Mouse (Mus musculus) ZHBTc4 (cell line): ENCODE results near the gene Tat.

Source experiments
- DNase-seq: peaks from one replicate; pipeline ENCODE4 v3.0.0-alpha.2; 2011; ENCODE audit warnings: low read depth, low spot score

Gene Tat

GRCm38 (mm10) chr8:109990224-109990623, at the start of gene Tat:
Gene Tat, plus strand, starts transcription at chr8:109990437.
- DNase-seq: no peak

GRCm38 (mm10) chr8:109941606-109942360, 48.5 kb upstream of the Tat start:
- DNase-seq: no peak

- peak; percentile 25 for DNase-seq
Measured at GRCm38 (mm10) chr8:109945153-109945632, 45.0 kb upstream of the Tat start.

- no peak for DNase-seq
Measured at GRCm38 (mm10) chr8:109945694-109946093, 44.5 kb upstream of the Tat start.

GRCm38 (mm10) chr8:109946272-109946671, 44.0 kb upstream of the Tat start:
- no peak for DNase-seq

- peak; percentile 71 for DNase-seq
Measured at GRCm38 (mm10) chr8:109947447-109948284, 42.6 kb upstream of the Tat start.

- DNase-seq: no peak
Measured at GRCm38 (mm10) chr8:109948285-109948564, 42.0 kb upstream of the Tat start.

- no peak for DNase-seq
Measured at GRCm38 (mm10) chr8:109952171-109952570, 38.1 kb upstream of the Tat start.

- DNase-seq: peak; percentile 26
Measured at GRCm38 (mm10) chr8:109954486-109954948, 35.7 kb upstream of the Tat start.

- peak; percentile 88 for DNase-seq
Measured at GRCm38 (mm10) chr8:109957167-109958028, 32.8 kb upstream of the Tat start.

- no peak for DNase-seq
Measured at GRCm38 (mm10) chr8:109958036-109958655, 32.1 kb upstream of the Tat start.

- DNase-seq: no peak
Measured at GRCm38 (mm10) chr8:109959112-109959511, 31.1 kb upstream of the Tat start.

- peak; percentile 88 for DNase-seq
Measured at GRCm38 (mm10) chr8:109961693-109962367, 28.4 kb upstream of the Tat start, which contains the start of gene Marveld3. Gene Marveld3, minus strand, starts transcription at chr8:109962203.

- no peak for DNase-seq
Measured at GRCm38 (mm10) chr8:109962896-109963295, 27.3 kb upstream of the Tat start.

- no peak for DNase-seq
Measured at GRCm38 (mm10) chr8:109963421-109963820, 26.8 kb upstream of the Tat start.

GRCm38 (mm10) chr8:109964106-109964505, 26.1 kb upstream of the Tat start:
- DNase-seq: no peak

GRCm38 (mm10) chr8:109968837-109969236, 21.4 kb upstream of the Tat start:
- DNase-seq: no peak

GRCm38 (mm10) chr8:109970323-109970722, 19.9 kb upstream of the Tat start:
- peak; percentile 77 for DNase-seq

- DNase-seq: no peak
Measured at GRCm38 (mm10) chr8:109972901-109973300, 17.3 kb upstream of the Tat start.

GRCm38 (mm10) chr8:109979339-109979738, 10.9 kb upstream of the Tat start:
- DNase-seq: no peak
